Mouse (Mus musculus) liver, embryonic 11.5 days (tissue): ENCODE measurements at regions not wholly inside any gene's neighbourhood (a gene's known extent, or its start where the extent isn't known, plus 50 kb on each side); places are given as distances from the start of the nearest gene placed in this dataset.

ENCODE experiments used
- ATAC-seq: fragments of 200-750 bp; cut with Nextera tagmentation; replicated peaks from 2 replicates; pipeline ENCODE4 v1.8.0; 2017; ENCODE audit warnings: moderate number of reproducible peaks, mild to moderate bottlenecking, moderate TSS enrichment, moderate library complexity; ENCODE audit not compliant: low FRiP score
- DNase-seq: peaks from one replicate; pipeline ENCODE4 v3.0.0-alpha.2; 2017; ENCODE audit warnings: low spot score
- H3K27ac ChIP-seq: fragments of 300-500 bp; sonication (generic); 2 replicates; pipeline ENCODE4 v1.5.1; 2014; ENCODE audit warnings: mild to moderate bottlenecking, low read depth, low read length, control low read depth
- H3K27me3 ChIP-seq: fragments of 300-500 bp; sonication (generic); replicated peaks from 2 replicates; pipeline ENCODE4 v1.6.1; 2014; ENCODE audit warnings: low read length, mixed read lengths; ENCODE audit not compliant: control insufficient read depth, insufficient read depth
- H3K36me3 ChIP-seq: fragments of 300-500 bp; sonication (generic); 2 replicates; pipeline ENCODE4 v1.6.1; 2014; ENCODE audit warnings: mild to moderate bottlenecking, low read length, moderate library complexity, mixed read lengths; ENCODE audit not compliant: control insufficient read depth, insufficient read depth
- H3K4me1 ChIP-seq: fragments of 300-500 bp; sonication (generic); replicated peaks from 2 replicates; pipeline ENCODE4 v1.6.1; 2014; ENCODE audit warnings: low read length, mixed read lengths; ENCODE audit not compliant: control insufficient read depth, insufficient read depth
- H3K4me2 ChIP-seq: fragments of 300-500 bp; sonication (generic); 2 replicates; pipeline ENCODE4 v1.6.1; 2014; ENCODE audit warnings: mild to moderate bottlenecking, control low read depth, moderate library complexity
- H3K4me3 ChIP-seq: fragments of 300-500 bp; sonication (generic); 2 replicates; pipeline ENCODE4 v1.5.1; 2014; ENCODE audit warnings: low read depth, low read length, control low read depth
- H3K9ac ChIP-seq: fragments of 300-500 bp; sonication (generic); 2 replicates; pipeline ENCODE4 v1.6.1; 2014; ENCODE audit warnings: low read depth, low read length, control low read depth
- H3K9me3 ChIP-seq: fragments of 300-500 bp; sonication (generic); 2 replicates; pipeline ENCODE4 v1.6.1; 2016; ENCODE audit warnings: low read length, inconsistent platforms, mixed read lengths; ENCODE audit not compliant: control insufficient read depth
- WGBS: fragments of 180-500 bp; shearing (Covaris S2); extraction: QIAGEN DNeasy Blood & Tissue Kit; methylation state at CpG from one replicate; pipeline ENCODE4 v1.1.7; 2014; 5-methylcytosine and 5-hydroxymethylcytosine counted together

GRCm38 (mm10) chr13:44159346-44159745, 374.8 kb downstream of the Cd83 start:
- Histone ChIP-seq H3K36me3 (no peaks in the 10 kb centered on the region), H3K9ac (no peak overlapping the region), H3K4me2 (no peak overlapping the region), H3K27ac (no peak overlapping the region), H3K4me3 (no peak overlapping the region), H3K4me1 (no peaks in the 10 kb centered on the region), H3K9me3 (no peaks in the 10 kb centered on the region), H3K27me3 (no peaks in the 10 kb centered on the region)
- ATAC-seq (no peak), DNase-seq (no peak)
- 86% methylated on average over 2 of the region's 2 CpGs for WGBS

DNA sequence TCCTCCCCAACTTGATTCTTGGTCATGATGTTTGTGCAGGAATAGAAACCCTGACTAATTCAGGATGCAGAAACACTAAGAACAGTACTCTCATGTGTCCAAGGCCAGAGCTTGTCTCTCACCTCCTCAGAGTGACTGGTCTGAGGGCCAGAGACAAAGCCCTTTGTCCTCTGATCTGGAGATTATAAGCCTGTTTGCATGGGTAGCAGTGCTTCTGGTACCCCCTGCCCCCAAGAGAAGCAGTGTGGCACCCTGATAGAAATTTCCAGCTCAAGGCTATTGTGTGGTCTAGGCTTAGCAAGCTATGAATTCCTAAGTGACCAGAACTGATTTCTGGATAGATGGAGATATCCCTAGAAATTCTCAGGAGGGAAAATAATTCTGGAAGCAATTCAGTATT, 380.2 kb downstream of the Cd83 start:
- no peak overlapping the region for H3K4me3 ChIP-seq
- H3K4me2 ChIP-seq: no peak overlapping the region
- H3K36me3 ChIP-seq: no peaks in the 10 kb centered on the region
- no peak overlapping the region for H3K9ac ChIP-seq
- DNase-seq (no peak), ATAC-seq (no peak)
- no peaks in the 10 kb centered on the region for H3K4me1 ChIP-seq
- no peaks in the 10 kb centered on the region for H3K9me3 ChIP-seq
- H3K27me3 ChIP-seq: no peaks in the 10 kb centered on the region
- no peak overlapping the region for H3K27ac ChIP-seq

DNA sequence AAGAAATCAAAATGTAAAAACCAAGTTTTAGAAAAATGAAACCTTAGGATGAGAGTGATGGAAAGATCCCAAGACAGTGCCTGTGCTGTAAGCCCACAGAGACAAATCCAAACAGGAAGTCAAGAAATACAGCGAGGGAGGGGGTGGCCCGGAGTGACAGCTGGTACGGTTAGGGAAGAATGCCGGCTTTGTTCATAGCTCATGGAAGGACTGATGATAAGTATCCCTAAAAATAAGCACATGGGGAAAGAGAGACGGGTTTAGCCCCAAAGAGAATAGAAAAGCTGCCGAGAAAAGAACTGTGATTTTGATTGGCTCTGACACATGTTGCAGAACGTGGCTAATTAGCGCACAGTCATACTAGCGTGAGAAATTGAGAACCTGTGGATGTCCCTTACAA, 382.6 kb downstream of the Cd83 start:
- H3K4me2 ChIP-seq: no peak overlapping the region
- ATAC-seq: no peak
- H3K27me3 ChIP-seq: no peaks in the 10 kb centered on the region
- WGBS: 67% methylated on average over 9 of the region's 9 CpGs
- DNase-seq: no peak
- H3K9ac ChIP-seq: no peak overlapping the region
- H3K36me3 ChIP-seq: no peaks in the 10 kb centered on the region
- no peaks in the 10 kb centered on the region for H3K4me1 ChIP-seq
- no peak overlapping the region for H3K27ac ChIP-seq
- H3K9me3 ChIP-seq: no peaks in the 10 kb centered on the region
- H3K4me3 ChIP-seq: no peak overlapping the region

GRCm38 (mm10) chr13:44168186-44168585, 383.6 kb downstream of the Cd83 start:
- Histone ChIP-seq H3K27ac (no peak overlapping the region), H3K4me1 (no peaks in the 10 kb centered on the region), H3K4me3 (no peak overlapping the region), H3K36me3 (no peaks in the 10 kb centered on the region), H3K9ac (no peak overlapping the region), H3K4me2 (no peak overlapping the region), H3K9me3 (no peaks in the 10 kb centered on the region), H3K27me3 (no peaks in the 10 kb centered on the region)
- no peak for ATAC-seq
- DNase-seq: no peak
- 64% methylated on average over 5 of the region's 5 CpGs for WGBS

DNA sequence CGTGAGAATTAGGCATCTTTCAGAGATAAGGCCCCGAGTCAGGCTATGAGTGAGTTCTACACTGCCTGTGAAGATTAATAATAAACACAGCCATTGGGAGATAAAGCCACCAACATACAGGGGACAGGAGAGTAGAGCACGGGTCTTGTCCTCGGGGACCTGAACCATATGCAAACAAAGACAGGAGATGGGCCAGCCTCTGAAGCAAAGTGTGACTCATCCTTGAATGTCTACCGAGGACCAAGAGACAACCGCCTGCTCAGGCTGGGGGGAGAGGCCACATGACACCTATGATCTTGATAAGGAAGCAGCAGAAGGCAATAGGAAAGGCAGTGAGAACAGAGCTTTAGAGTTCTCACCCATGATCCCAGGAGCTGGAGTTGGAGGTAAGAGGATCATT, 387.1 kb downstream of the Cd83 start:
- no peaks in the 10 kb centered on the region for H3K4me1 ChIP-seq
- no peak overlapping the region for H3K4me3 ChIP-seq
- no peaks in the 10 kb centered on the region for H3K36me3 ChIP-seq
- no peaks in the 10 kb centered on the region for H3K9me3 ChIP-seq
- WGBS: 15% methylated on average over 6 of the region's 6 CpGs
- DNase-seq (no peak), ATAC-seq (no peak)
- no peak overlapping the region for H3K27ac ChIP-seq
- H3K9ac ChIP-seq: no peak overlapping the region
- no peak overlapping the region for H3K4me2 ChIP-seq
- no peaks in the 10 kb centered on the region for H3K27me3 ChIP-seq

DNA sequence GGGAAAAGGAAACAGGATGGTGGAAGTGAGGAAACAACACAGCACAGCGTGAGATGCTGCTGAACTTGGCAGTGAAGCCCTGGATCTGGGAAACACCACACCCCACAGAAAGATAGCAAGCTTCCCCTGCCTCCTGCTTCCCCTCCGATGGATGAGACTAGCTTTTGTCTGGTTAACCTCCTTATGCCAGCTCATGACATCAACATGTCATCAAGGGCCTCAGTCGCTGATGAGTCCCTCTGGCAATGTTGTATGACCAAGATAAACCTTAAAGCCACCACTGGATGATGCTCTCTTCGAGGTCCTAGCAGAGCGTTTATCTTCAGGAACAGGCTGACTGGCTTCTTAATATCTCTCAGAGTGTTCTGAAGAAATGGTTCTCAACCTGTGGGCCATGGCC, 388.1 kb downstream of the Cd83 start:
- Histone ChIP-seq H3K4me1 (no peaks in the 10 kb centered on the region), H3K27ac (no peak overlapping the region), H3K9ac (no peak overlapping the region), H3K4me3 (no peak overlapping the region), H3K4me2 (no peak overlapping the region), H3K27me3 (no peaks in the 10 kb centered on the region), H3K9me3 (no peaks in the 10 kb centered on the region), H3K36me3 (no peaks in the 10 kb centered on the region)
- DNase-seq: no peak
- whole genome bisulfite sequencing: 56% methylated on average over 5 of the region's 5 CpGs
- ATAC-seq: no peak

DNA sequence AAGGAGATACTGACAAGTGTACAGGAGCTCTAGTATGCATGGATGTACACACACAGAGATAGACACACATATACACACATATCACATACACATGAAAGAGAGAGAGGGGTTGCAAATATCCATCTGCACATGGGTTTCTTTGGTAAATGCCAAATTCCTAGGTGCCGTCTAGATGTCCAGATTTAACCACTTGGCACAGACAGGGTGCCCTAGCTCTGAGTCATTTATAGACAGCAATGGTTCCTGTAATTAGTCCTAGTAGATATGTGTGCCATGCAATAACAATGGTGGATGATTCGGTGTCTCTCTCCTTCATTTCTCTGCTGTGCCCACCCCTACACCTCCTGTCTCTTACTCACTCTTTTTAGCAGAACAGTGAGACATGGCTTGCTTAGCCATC, 389.7 kb downstream of the Cd83 start:
- Histone ChIP-seq H3K4me1 (no peaks in the 10 kb centered on the region), H3K4me2 (no peak overlapping the region), H3K9ac (no peak overlapping the region), H3K27ac (no peak overlapping the region), H3K36me3 (no peaks in the 10 kb centered on the region), H3K9me3 (no peaks in the 10 kb centered on the region), H3K4me3 (no peak overlapping the region), H3K27me3 (peaks cover 3% of the 10 kb centered on the region; the same call in 1 of the 2 replicates)
- ATAC-seq (no peak), DNase-seq (no peak)
- 85% methylated on average over 2 of the region's 2 CpGs for WGBS

DNA sequence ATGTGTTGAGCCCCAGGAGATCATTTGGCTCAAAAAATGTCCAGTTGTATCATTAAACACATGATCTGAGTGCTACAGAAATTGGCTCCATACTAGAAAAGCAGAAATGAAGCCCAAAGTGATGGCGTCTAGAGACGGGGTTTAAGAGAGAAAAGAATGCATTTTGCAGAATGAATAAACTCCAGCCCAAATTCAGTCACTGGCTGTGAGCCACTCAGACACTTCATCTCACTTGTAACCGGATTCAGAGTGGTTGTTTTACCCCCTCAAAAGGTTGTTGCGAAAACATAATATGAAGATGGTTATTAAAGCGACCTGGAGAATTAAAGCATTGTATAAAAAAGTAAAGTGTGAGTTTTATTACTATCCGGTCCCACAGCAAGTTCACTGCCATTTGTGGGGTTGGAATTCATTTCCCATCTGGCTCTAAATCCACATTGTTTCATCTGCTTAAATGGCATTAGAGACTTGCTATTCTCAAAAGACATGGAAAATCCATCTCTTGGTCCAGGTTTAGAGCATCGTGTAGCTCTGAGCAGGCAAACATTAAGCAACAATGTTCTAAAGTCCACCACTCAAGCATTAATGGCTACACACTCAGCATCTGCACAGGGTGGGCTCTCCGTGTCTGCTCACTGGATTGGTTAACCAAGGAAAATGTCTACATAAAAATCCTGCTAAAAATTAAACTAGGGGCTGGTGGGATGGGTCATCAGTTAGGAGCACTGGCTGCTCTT, 390.9 kb downstream of the Cd83 start:
- DNase-seq (no peak), ATAC-seq (no peak)
- Histone ChIP-seq H3K9me3 (no peaks in the 10 kb centered on the region), H3K4me1 (no peaks in the 10 kb centered on the region), H3K27ac (no peak overlapping the region), H3K9ac (no peak overlapping the region), H3K27me3 (peaks cover 3% of the 10 kb centered on the region; the same call in 1 of the 2 replicates), H3K36me3 (no peaks in the 10 kb centered on the region), H3K4me3 (no peak overlapping the region), H3K4me2 (no peak overlapping the region)
- 81% methylated on average over 8 of the region's 8 CpGs for WGBS

- no peak overlapping the region for H3K27ac ChIP-seq
- H3K4me1 ChIP-seq: no peaks in the 10 kb centered on the region
- no peaks in the 10 kb centered on the region for H3K36me3 ChIP-seq
- WGBS: 72% methylated on average over 8 of the region's 8 CpGs
- no peak overlapping the region for H3K4me3 ChIP-seq
- no peak overlapping the region for H3K4me2 ChIP-seq
- no peak for DNase-seq
- no peaks in the 10 kb centered on the region for H3K9me3 ChIP-seq
- H3K9ac ChIP-seq: no peak overlapping the region
- ATAC-seq: no peak
- H3K27me3 ChIP-seq: peaks cover 3% of the 10 kb centered on the region; the same call in 1 of the 2 replicates
Measured at GRCm38 (mm10) chr13:44176121-44176520, 391.5 kb downstream of the Cd83 start.
